Mouse (Mus musculus): ENCODE data around the gene Fcho1.

DNA sequence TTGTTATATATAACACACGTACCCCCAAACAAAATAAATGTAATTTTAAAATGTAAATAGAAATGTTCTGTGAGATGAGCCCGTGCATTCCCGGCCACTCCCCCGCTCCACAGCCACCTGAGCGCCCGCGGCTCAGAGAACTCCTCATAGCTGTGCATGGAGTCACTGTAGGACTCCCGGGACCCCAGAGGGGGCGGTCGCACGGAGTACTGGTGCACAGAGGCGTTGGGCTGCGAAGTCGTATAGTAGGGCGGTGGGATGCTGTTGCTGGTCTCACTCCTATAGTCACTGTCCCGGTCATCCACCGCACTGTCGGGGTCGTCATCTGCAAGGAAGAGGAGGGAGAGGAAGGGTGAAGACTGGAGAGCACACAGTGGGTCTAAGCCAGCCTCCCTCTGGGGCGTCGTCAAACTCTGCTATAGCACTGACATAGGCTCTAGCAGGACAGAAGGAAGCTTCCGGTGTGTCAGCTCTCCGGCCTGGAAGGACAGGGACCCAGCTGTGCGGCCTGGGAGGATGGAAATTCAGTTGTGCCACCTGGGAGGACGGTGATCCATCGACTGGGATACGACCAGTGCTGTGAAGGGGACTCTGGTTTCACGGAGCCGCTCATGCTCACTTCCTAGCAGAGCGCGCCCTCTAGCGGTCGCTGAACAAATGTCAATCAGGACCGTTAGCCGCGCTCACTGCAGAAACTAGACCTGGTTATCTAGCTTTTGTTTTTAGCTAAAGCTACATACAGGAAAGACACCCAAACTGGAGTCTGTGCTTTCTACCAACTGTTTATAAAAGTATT is 65.0 kb downstream of the Fcho1 start:
- no peak for TF ChIP-seq GATA1 (IDR thresholded peaks at IDR 0.05; ENCODE audit: low read length)
- no peak for TF ChIP-seq TAL1 (IDR thresholded peaks at IDR 0.05; ENCODE audit: low read length)

Measured in erythroblast, embryonic 14.5 days (primary cell).